Comparison of ENCODE assay signal across 9 mouse cellular contexts in the genomic region with DNA sequence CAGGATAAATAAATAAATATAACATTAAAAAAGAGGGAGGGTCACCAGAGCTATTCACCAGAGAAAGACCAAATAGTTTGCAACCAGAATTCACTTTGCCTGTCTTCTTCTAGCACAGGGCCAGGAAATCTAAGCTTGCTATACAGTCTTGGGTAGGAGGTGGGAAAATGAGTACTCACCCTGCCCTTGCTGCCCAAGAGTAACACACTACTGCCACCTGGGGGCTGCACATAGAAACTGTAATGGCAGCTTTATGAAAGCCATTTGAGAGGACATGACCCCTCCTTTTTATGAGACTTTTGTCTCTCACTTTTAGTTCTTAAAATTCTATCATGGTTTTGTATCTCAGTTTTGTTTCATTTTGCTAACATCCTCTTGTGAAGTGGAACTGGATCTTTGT. TPM values are rescaled to one million over a fixed set of nuclear protein-coding genes. Genes with fewer than 3 reads are reported as not detected.
A peak's percentile ranks its signal among the peaks of the same experiment; 100 is the strongest.
DNase-seq lines count a peak whose midpoint lies in the region; ATAC-seq and TF ChIP-seq lines count a peak whose summit lies in the region.
"Had no signal": no experiment of that assay in that cellular context is flagged by ENCODE, and none has a peak within 500 bp of the region (broad histone marks: within the 10 kb centered on the region; RNA-seq: fewer than 3 reads in every experiment).

No protein-coding gene starts in this region.

- no peak overlapping the region for H3K9ac ChIP-seq in limb, embryonic 11.5 days (ENCODE audit: low read length)
- no peak overlapping the region for H3K9ac ChIP-seq in embryonic facial prominence, embryonic 11.5 days (replicated peaks; ENCODE audit: low read length)

- POLR2A ChIA-PET in Patski (lab: Charles Lee): no interaction called here

- H3K27ac ChIP-seq in limb, embryonic 11.5 days (replicated peaks; ENCODE audit: low read depth, low read length): no peak overlapping the region
- no peak overlapping the region for H3K27ac ChIP-seq in limb, embryonic 10.5 days
- no peak overlapping the region for H3K27ac ChIP-seq in embryonic facial prominence, embryonic 11.5 days (replicated peaks; ENCODE audit: low read depth, low read length)

- DNase-seq in cerebellum, adult 18-20 months: peak; percentile 4 to 6
- no peak for DNase-seq in cerebellum, adult 8-10 months
- DNase-seq in limb, embryonic 11.5 days (ENCODE audit: low spot score): peak; percentile 51
- no peak for DNase-seq in limb, embryonic 10.5 days (ENCODE audit: low spot score)
- peak; percentile 3 for DNase-seq in Patski (ENCODE audit: low read depth, low spot score)
- DNase-seq in embryonic facial prominence, embryonic 11.5 days (ENCODE audit: low spot score): peak; percentile 47
- peak; percentile 36 to 79 for DNase-seq in kidney, postnatal 36 days
- peak; percentile 5 to 6 for DNase-seq in spleen, postnatal 36 days (ENCODE audit: low spot score in 2 of 2)

- no peaks in the 10 kb centered on the region for H3K4me1 ChIP-seq in limb, embryonic 11.5 days (ENCODE audit: control insufficient read depth, insufficient read depth, low read length)
- H3K4me1 ChIP-seq in limb, embryonic 10.5 days: no peaks in the 10 kb centered on the region
- no peaks in the 10 kb centered on the region for H3K4me1 ChIP-seq in embryonic facial prominence, embryonic 11.5 days (ENCODE audit: control insufficient read depth, insufficient read depth, low read length)
- H3K4me1 ChIP-seq: megakaryocyte, embryonic 14.5 days had no signal

- CTCF ChIA-PET in Patski (lab: Charles Lee): interaction anchor here (0.7 to 1.5 kb wide), 5 partner anchors 8 to 206 kb away, joined by 3 to 4 read pairs (median 3); no protein-coding TSS in a partner anchor

- no peak overlapping the region for H3K4me3 ChIP-seq in limb, embryonic 11.5 days (ENCODE audit: low read depth, low read length)
- no peak overlapping the region for H3K4me3 ChIP-seq in limb, embryonic 10.5 days
- no peak overlapping the region for H3K4me3 ChIP-seq in embryonic facial prominence, embryonic 11.5 days (ENCODE audit: low read depth, low read length)
- H3K4me3 ChIP-seq: megakaryocyte, embryonic 14.5 days had no signal

- H3K27me3 ChIP-seq in limb, embryonic 11.5 days (ENCODE audit: control insufficient read depth, insufficient read depth, low read length): no peaks in the 10 kb centered on the region
- no peaks in the 10 kb centered on the region for H3K27me3 ChIP-seq in limb, embryonic 10.5 days (ENCODE audit: low read depth, poor library complexity, severe bottlenecking)
- peaks cover 9% of the 10 kb centered on the region for H3K27me3 ChIP-seq in Patski
- H3K27me3 ChIP-seq in embryonic facial prominence, embryonic 11.5 days (ENCODE audit: control insufficient read depth, insufficient read depth, low read length): no peaks in the 10 kb centered on the region

- ATAC-seq in limb, embryonic 11.5 days (ENCODE audit: insufficient number of reproducible peaks, low FRiP score, low TSS enrichment, low read depth): no peak
- no peak for ATAC-seq in Patski
- no peak for ATAC-seq in embryonic facial prominence, embryonic 11.5 days (replicated peaks; ENCODE audit: insufficient number of reproducible peaks, low FRiP score, low TSS enrichment, low read depth)

- peak; percentile 76 for TF ChIP-seq CTCF in Patski (IDR thresholded peaks at IDR 0.05)

- H3K9me3 ChIP-seq in limb, embryonic 11.5 days (ENCODE audit: control insufficient read depth, low read length): no peaks in the 10 kb centered on the region
- H3K9me3 ChIP-seq in limb, embryonic 10.5 days (replicated peaks): no peaks in the 10 kb centered on the region
- no peaks in the 10 kb centered on the region for H3K9me3 ChIP-seq in embryonic facial prominence, embryonic 11.5 days (replicated peaks; ENCODE audit: control insufficient read depth, low read length)
- H3K9me3 ChIP-seq: megakaryocyte, embryonic 14.5 days had no signal

- no peak overlapping the region for H3K4me2 ChIP-seq in limb, embryonic 11.5 days (ENCODE audit: low read depth, severe bottlenecking)
- no peak overlapping the region for H3K4me2 ChIP-seq in embryonic facial prominence, embryonic 11.5 days (ENCODE audit: low read depth, low read length)

- in situ Hi-C loops in Patski (cut with MboI; ENCODE audit: low pct_unique_long_range_greater_than_20kb): loop anchor here (10.0 kb wide), 2 partner anchors 169 to 349 kb away; no protein-coding TSS in a partner anchor

- no peaks in the 10 kb centered on the region for H3K36me3 ChIP-seq in limb, embryonic 11.5 days (ENCODE audit: control insufficient read depth, insufficient read depth, low read length)
- H3K36me3 ChIP-seq in limb, embryonic 10.5 days: no peaks in the 10 kb centered on the region
- H3K36me3 ChIP-seq in embryonic facial prominence, embryonic 11.5 days (replicated peaks; ENCODE audit: control insufficient read depth, insufficient read depth, low read depth, low read length): no peaks in the 10 kb centered on the region

RNA-seq across cellular contexts. Expression of gene Zcchc12, which starts 12.1 kb away (rescaled TPM):
- 7.8 and 8.8 TPM in 2 replicates for polyA plus RNA-seq in limb, embryonic 11.5 days (2014; fragmentation: Nextera tagmentation; extraction: Ambion mirVana)
- 4.4 and 6.0 TPM in 2 replicates for polyA plus RNA-seq in limb, embryonic 10.5 days (2016; fragmentation: Nextera tagmentation; extraction: Ambion mirVana)
- polyA plus RNA-seq in Patski (2021): 0.21 TPM
- 16.3 and 16.6 TPM in 2 replicates for polyA plus RNA-seq in embryonic facial prominence, embryonic 11.5 days (2014; fragmentation: Nextera tagmentation; extraction: Ambion mirVana)

Comparison
In these comparisons a context has a peak if more than half of its experiments do, and no peak if none do; other contexts are left out.
1. DNase-seq: peak in cerebellum, adult 18-20 months (2 of 2), limb, embryonic 11.5 days (single experiment), Patski (single experiment), embryonic facial prominence, embryonic 11.5 days (single experiment), kidney, postnatal 36 days (2 of 2) and spleen, postnatal 36 days (2 of 2); none in cerebellum, adult 8-10 months (single experiment) and limb, embryonic 10.5 days (single experiment).